Mouse (Mus musculus): Measurements from ENCODE around the gene Ror2.

DNA sequence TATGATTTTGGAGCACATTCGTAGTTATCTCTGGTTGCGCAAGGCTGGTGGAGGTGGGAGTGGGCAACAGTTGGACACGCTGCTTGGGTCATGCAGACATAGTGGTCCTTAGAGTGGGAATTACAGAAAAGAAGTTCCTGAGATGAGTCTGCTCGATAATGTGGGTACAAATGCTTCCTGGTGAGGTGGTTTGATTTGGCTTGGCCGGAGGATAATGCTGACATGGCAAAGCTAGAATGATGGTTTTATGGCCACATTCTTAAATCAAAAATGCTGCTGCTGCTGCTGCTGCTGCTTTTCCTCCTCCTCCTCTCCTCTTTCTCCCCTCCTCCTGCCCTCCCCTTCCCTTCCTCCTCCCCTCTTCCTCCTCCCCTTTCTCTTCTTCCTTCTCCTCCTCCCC lies 24.5 kb upstream of the Ror2 start:
- TF ChIP-seq POLR2A (IDR thresholded peaks at IDR 0.05; ENCODE audit: control insufficient read depth, low read depth, low read length) (no peak), CTCF (IDR thresholded peaks at IDR 0.05; ENCODE audit: control insufficient read depth, insufficient read depth, insufficient replicate concordance, low read depth, low read length) (no peak)
